Mouse (Mus musculus) T-cell, adult 2 months (primary cell): ENCODE measurements around the gene Dgkh.
"Not testable (repeated sequence)": the region's sequence is repeated elsewhere in the genome, so short reads cannot be mapped to it uniquely, and the experiment has no call there.

Source experiments
- DNase-seq: peaks from one replicate; pipeline ENCODE4 v3.0.0; 2022; ENCODE audit warnings: low spot score

Gene Dgkh

GRCm38 (mm10) chr14:78627516-78628275 lies 104.9 kb downstream of the Dgkh start:
- DNase-seq: peak; percentile 8

DNA sequence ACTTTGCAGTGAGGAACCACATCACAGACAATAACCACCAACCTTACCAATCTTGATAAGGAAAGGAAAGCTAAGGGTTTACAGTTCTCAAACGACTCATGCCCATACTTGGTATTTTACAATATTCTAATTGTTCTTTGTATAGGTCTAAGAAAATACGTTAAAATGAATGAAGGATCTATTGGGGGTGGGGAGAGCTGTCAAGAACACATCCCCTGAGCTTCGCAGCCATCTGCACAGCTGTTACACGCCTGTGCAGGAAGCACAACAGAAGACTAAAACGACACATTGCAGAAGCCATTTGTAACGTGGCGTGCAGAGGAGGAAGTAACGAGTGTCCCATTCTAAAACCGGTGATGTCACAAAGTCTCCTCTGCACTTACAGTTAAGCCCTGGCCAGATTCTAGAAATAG lies 113.7 kb downstream of the Dgkh start:
- DNase-seq: peak; percentile 16

GRCm38 (mm10) chr14:78613569-78613968 lies 119.0 kb downstream of the Dgkh start:
- DNase-seq: peak; percentile 6

DNA sequence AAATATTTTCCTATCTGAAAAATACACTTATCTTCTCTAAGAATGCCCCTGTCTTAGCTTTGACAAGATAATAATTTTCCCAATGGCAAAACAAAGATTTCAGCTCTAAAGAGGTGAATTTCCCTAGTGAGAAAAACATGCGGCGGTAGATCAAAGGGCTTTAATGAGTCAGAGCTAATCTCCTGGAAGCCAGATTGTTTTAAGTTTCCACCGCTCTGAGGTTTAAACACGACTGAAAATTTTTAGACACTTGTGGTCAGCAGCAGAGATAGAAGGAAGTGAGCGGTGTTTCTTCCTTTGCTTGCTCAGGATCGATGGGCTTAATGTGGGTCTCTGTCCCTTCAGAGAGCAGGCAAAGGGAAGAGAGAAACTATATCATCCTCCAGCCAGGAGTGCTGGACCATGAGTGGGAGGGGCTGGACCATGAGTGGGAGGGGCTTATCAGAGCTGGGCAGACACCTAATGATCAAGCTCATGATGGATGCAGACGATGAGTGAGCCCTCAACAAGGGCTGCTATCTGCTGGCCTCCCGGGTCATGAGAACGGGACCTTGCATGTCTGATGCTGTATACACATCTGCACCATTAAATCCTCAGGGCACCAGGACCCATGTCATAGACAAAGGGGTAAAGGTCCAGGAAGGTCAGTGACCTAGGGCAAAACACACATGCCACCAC lies 120.3 kb downstream of the Dgkh start:
- DNase-seq: peak; percentile 15

DNA sequence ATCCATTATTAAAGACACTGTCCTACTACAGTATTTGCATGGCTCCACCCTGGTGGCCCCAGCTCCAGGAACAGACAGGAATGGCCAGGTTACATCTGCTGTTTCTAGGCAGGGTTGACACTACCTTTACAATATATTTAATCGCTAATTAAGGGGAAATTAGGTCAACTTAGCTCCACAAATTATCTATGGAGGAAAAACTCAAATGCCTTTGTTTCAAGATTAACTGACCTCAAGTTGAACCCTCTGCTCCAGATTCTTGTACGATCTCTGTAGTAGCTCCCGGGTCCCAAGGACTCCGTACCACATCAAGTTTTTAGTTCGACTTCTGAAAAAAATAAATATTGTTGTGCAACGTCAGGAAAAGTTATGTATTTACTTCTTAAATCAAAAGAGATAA lies 137.7 kb downstream of the Dgkh start:
- DNase-seq: no peak

DNA sequence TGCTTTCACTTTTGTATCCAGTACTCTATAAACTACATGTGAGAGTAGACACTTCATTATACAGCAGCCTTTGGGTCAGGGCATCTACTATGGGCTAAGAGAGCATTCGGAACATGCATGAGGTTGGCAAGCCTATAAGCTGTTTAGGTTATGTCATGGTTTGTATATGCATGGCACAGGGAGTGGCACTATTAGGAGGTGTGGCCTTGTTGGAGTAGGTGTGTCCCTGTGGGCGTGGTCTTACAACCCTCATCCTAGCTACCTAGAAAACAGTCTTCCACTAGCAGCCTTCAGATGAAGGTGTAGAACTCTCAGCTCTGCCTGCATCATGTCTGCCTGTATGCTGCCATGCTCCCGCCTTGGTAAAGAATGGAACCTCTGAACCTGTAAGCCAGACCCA lies 139.6 kb downstream of the Dgkh start:
- DNase-seq: no peak

DNA sequence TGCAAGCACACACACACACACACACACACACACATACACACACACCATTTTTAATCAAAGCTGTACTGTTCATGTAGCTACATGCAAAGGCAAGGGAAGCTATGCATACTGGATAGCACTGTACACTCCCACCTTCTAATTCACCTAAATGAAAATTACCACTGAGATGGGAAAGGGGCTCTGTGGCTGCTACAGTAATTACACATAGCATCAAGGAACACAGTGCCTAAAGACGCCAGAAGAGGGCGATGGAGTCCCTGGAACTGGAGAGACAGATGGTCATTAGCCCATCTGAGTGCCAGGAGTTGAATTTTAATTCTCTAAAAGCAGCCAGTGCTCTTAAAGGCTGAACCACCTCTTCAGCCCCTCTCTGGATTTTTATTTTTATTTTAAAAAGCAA lies 142.2 kb downstream of the Dgkh start:
- DNase-seq: no peak

DNA sequence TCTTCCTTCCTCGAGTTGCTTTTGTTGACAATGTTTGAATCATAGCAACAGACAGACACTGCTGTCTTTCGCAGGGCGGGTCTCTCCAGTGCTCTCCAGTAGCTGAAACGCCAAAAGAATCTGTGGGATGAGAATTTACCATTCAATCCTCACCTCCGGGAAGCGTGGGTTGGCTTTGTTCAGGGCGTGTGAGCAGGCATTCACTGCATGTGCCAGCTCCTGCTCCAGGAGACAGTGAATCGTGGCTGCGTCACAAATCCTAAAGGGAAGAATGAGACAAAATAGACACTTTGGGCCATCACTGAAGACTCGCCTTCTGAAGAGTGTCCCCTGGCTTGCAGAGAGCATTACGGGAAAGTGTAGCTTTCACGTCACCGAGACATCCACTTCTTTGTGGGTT lies 148.4 kb downstream of the Dgkh start:
- DNase-seq: no peak

GRCm38 (mm10) chr14:78583168-78583567 lies 149.4 kb downstream of the Dgkh start:
- no peak for DNase-seq

GRCm38 (mm10) chr14:78575899-78576298 lies 156.7 kb downstream of the Dgkh start:
- no peak for DNase-seq

- DNase-seq: no peak
Observed at GRCm38 (mm10) chr14:78568410-78568809, 164.2 kb downstream of the Dgkh start.

DNA sequence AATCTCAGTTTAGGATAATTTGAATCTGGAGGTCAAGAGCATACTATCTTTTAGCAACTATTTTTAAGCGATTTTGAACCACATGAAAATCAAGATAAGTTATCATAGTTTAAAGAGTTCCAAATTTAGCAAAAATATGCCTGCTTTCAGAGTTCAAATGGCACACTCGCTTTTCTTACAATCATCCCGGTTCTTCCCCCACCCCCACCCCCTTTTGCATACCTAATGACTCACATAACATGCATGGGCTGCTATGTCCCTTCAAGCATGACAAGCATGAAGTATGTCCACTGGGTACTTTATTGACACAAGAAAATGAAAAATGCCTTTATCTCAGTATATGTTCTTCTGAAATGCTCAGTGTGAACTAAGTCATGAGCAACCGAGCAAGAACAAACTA lies 166.1 kb downstream of the Dgkh start:
- DNase-seq: no peak

DNA sequence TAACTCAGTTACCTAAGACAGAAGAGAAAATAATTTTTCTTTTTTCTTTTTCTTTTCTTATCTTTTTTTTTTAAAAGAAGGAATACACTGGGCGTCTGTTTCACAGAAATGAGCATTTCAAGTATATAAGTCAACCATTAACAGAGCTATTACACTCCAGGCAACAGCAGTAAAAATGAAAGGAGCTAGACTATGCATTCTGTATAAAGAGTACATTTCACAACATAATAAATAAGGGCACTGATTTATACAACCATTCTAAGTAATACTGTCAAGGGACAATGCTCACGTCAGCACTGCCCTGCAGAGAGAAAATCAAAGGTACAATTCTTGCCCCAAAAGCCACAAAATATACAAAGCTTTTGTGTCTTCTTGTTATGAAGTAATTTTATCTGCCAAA lies 168.3 kb downstream of the Dgkh start:
- no peak for DNase-seq

DNA sequence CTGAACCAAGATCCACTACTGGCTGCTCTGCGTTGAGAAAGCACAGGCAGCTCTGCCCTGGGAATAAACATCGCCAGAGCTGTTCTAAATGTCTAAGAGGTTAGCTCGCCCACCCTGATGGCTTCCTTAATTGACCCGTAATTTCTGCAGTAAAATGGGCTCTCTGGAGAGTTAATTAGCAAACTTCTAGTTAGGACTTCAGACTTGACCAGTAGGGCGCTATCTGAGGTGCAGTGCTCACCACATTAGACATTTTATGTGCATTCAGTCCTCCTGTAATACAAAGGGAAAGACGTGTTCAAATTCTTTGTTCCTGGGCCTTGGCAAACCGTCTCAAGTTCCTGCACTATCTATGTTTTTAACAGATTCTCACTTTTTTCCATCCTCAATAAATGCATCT lies 169.4 kb downstream of the Dgkh start:
- DNase-seq: no peak

GRCm38 (mm10) chr14:78562121-78562520 lies 170.5 kb downstream of the Dgkh start:
- DNase-seq: no peak

DNA sequence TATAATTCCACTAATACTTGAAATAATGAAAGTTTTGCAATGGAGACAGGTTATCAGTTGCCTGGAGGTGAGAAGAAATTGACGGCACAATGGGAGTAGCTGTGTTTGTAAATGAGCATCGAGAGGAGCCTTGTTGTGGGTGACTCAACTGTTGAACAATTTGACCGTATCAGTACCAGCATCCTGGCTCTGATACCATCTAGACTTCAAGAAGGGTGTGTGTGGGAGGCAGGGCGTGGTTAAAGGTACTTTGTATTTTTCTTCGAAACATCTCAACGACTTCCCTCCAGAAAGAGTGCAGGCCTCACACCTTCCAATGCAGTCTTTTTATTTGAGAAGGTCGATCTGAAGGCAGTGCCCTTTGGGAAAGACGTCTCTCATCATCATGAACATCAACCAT lies 173.5 kb downstream of the Dgkh start:
- DNase-seq: peak; percentile 12

GRCm38 (mm10) chr14:78554830-78555229 lies 177.7 kb downstream of the Dgkh start:
- not testable (repeated sequence) for DNase-seq

DNA sequence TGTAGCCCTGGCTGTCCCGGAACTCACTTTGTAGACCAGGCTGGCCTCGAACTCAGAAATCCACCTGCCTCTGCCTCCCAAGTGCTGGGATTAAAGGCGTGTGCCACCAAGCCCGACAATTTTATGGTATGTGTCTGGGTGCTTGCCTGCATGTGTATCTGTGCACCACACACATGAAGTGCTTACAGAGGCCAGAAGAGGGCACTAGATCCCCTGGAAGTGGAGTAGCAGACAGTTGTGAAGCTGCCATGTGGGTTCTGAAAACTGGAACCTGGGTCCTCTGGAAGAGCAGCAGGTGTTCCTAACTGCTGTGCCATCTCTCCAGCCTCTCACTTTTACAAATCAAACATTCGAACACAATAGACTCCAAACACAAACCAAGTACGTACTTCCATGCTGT lies 178.9 kb downstream of the Dgkh start:
- no peak for DNase-seq

DNA sequence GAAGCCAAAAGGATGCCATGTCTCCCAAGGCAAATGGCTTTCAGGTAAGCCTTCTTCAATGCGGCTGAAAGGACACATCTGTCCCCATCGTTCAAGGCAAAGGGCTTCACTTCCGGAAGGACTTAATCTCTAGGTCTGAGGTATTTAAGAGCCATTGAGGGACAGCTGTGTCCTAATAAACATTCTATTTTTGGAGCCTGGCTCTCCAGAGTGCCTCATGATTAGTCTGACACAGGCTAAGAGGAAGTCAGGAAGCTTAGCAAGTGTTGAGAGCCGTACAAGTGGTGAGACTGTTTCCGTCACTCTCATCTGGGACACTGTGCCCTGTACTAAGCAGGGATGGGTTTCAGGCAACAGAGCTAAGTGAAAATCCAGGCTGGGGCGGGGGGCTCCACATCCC lies 183.8 kb downstream of the Dgkh start:
- no peak for DNase-seq

DNA sequence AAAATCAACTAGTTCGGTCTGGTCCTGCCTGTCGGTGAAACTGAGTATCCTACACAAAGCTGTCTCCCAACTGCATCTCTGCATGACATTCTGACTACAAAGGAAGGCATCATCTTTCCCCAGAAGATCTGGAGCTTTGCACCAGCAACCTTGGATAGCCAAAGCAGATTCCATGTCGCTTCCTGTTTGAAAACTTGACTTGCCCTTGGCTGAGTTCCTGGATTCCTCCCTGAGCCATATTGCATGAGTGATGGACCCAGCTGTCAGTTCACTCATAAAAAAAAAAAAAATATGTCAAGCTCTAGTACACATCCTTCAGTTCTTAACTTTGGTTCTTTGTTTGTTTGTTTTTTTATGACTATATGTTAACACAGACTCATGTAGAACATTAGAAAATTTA lies 191.3 kb downstream of the Dgkh start:
- no peak for DNase-seq

- DNase-seq: no peak
Observed at GRCm38 (mm10) chr14:78539821-78540220, 192.8 kb downstream of the Dgkh start.

- DNase-seq: no peak
Observed at GRCm38 (mm10) chr14:78538572-78539320, 193.8 kb downstream of the Dgkh start.

- DNase-seq: peak; percentile 3
Observed at GRCm38 (mm10) chr14:78537551-78537950, 195.0 kb downstream of the Dgkh start.
